Mouse (Mus musculus): Measurements from ENCODE around the gene Gm10130. TPM values are rescaled to one million over a fixed set of nuclear protein-coding genes. Genes with fewer than 3 reads are reported as not detected.
"Not testable (repeated sequence)": the region's sequence is repeated elsewhere in the genome, so short reads cannot be mapped to it uniquely, and the experiment has no call there.

The Gm10130 gene
- polyA plus RNA-seq, 1 experiment from 2014 or later, result 1.7 TPM

DNA sequence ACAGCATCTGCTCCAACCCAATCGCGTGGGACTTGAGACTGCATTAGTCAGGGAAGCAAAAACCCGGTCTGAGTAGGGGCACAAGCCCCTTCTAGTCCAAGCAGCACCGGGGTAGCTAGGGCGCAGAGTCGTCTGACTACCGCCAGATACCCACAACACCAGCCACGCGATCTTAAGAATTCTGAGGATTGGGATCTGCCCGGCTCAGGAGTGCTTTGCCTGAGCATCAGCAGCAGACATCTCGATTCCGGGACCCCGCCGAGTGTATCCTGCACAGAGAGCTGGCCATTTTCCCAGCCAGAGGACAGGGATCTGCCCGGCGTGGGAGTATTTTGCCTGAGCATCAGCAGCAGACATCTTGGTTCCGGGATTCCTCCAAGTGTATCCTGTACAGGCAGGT lies 88.6 kb downstream of the Gm10130 start:
- not testable (repeated sequence) for H3K27ac ChIP-seq (replicated peaks); H3K4me1 ChIP-seq; H3K27me3 ChIP-seq (ENCODE audit: low read depth, poor library complexity, severe bottlenecking); DNase-seq (ENCODE audit: low spot score); H3K4me3 ChIP-seq
- 87% methylated on average over 17 of the region's 17 CpGs for WGBS
- Histone ChIP-seq H3K36me3 (peaks cover 46% of the 10 kb centered on the region), H3K9me3 (replicated peaks) (peaks cover 45% of the 10 kb centered on the region)

Other genes with a start within 250 kb of the Gm10130 start
- 6.2 and 8.6 TPM in 2 replicates for gene Zfp120, start 187.0 kb upstream of the Gm10130 start, polyA plus RNA-seq (2016; fragmentation: Nextera tagmentation; extraction: Ambion mirVana)
- gene Gm10770, start 144.0 kb upstream of the Gm10130 start, polyA plus RNA-seq (2016; fragmentation: Nextera tagmentation; extraction: Ambion mirVana), result not detected in 2 replicates
- 0.12 TPM in 1 of 2 replicates, not detected in the other for gene Gm14139, start 141.9 kb upstream of the Gm10130 start, polyA plus RNA-seq (2016; fragmentation: Nextera tagmentation; extraction: Ambion mirVana)
- 11.7 and 11.9 TPM in 2 replicates for gene Zfp937, start 105.6 kb upstream of the Gm10130 start, polyA plus RNA-seq (2016; fragmentation: Nextera tagmentation; extraction: Ambion mirVana)
- 3.1 and 4.0 TPM in 2 replicates for gene Gm21994, start 68.1 kb upstream of the Gm10130 start, polyA plus RNA-seq (2016; fragmentation: Nextera tagmentation; extraction: Ambion mirVana)
- gene Gm14124, start 66.2 kb upstream of the Gm10130 start, polyA plus RNA-seq (2016; fragmentation: Nextera tagmentation; extraction: Ambion mirVana), result 0.05 TPM in 1 of 2 replicates, not detected in the other
- gene 3300002I08Rik, start 39.1 kb downstream of the Gm10130 start, polyA plus RNA-seq (2016; fragmentation: Nextera tagmentation; extraction: Ambion mirVana), result 9.0 and 10.5 TPM in 2 replicates
- gene Zfp442, start 127.8 kb downstream of the Gm10130 start, polyA plus RNA-seq (2016; fragmentation: Nextera tagmentation; extraction: Ambion mirVana), result 10.4 and 11.2 TPM in 2 replicates
- gene Zfp345, start 161.4 kb downstream of the Gm10130 start, polyA plus RNA-seq (2016; fragmentation: Nextera tagmentation; extraction: Ambion mirVana), result not detected in 2 replicates
- gene Cst7, start 246.7 kb downstream of the Gm10130 start, polyA plus RNA-seq (2016; fragmentation: Nextera tagmentation; extraction: Ambion mirVana), result 0.12 and 0.19 TPM in 2 replicates